Mouse (Mus musculus): ENCODE measurements around the gene Usp20.

- TF ChIP-seq CTCF (IDR thresholded peaks at IDR 0.05; ENCODE audit: extremely low read depth, insufficient read depth, insufficient read length, insufficient replicate concordance) (no peak), POLR2A (IDR thresholded peaks at IDR 0.05; ENCODE audit: low read depth, low read length) (no peak)
Observed at GRCm38 (mm10) chr2:31067059-31067595, 85.0 kb downstream of the Usp20 start.

All from spleen, adult 2 months (tissue).